Mouse (Mus musculus): ENCODE measurements around the gene Erbb4. TPM values are rescaled to one million over a fixed set of nuclear protein-coding genes. Genes with fewer than 3 reads are reported as not detected.
A peak's percentile ranks its signal among the peaks of the same experiment; 100 is the strongest.

Gene Erbb4
- polyA plus RNA-seq (2014; fragmentation: Nextera tagmentation; extraction: Ambion mirVana), result 7.0 and 8.6 TPM in 2 replicates

DNA sequence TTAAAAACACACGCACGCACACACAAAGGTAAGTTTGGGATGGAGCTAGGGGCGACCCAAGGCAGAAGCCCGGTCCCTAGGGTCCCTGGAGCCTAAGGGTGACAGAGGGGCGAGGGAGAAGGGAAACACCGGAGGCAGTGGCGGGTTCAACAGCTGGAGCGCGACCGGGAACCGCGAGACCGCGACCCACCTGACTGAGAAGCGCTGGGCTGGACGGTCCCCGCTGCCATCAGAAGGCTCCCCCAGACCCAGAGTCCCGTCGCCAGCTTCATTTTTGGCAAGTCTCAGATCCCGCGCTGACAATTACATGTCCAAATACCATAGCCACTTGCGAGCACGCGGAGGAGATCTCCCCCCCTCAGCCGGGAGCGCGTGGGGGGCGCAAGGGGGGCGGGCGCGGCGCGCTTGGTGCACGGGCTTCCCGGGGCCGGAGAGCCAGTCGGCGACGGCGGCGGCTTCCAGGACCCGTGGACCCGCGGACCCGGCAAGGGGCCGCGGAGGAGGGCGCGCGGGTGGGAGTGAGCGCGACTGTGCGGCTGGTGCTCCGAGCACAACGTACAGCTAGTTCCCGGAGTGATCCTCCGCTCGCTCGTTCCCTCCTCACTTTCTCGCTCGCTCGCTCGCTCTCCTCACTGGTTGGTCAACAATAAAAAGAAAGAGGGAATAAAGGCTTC, at the start of gene Erbb4:
Gene Erbb4, minus strand, starts transcription at position 575 of the 674 bp plus-strand sequence.
- Histone ChIP-seq H3K4me2 (peak within 1 kb of the TSS; percentile 62), H3K4me1 (ENCODE audit: control insufficient read depth, insufficient read depth, low read length) (peaks cover 11% of the 10 kb centered on the region), H3K27me3 (ENCODE audit: control insufficient read depth, insufficient read depth, low read length) (no peaks in the 10 kb centered on the region; the same call in 1 of the 2 replicates), H3K4me3 (ENCODE audit: low read depth, low read length) (peak within 1 kb of the TSS; percentile 78), H3K9ac (ENCODE audit: low read length) (peak within 1 kb of the TSS; percentile 84), H3K36me3 (ENCODE audit: control insufficient read depth, insufficient read depth, low read length) (no peaks in the 10 kb centered on the region), H3K27ac (ENCODE audit: low read depth, low read length) (peak within 1 kb of the TSS; percentile 72), H3K9me3 (ENCODE audit: control insufficient read depth, low read length) (no peaks in the 10 kb centered on the region)
- peak; percentile 13 for ATAC-seq (ENCODE audit: low FRiP score)
- DNase-seq (ENCODE audit: low spot score, missing footprints), result peak; percentile 96
- WGBS, result under 1% methylated on average over 59 of the region's 63 CpGs

DNA sequence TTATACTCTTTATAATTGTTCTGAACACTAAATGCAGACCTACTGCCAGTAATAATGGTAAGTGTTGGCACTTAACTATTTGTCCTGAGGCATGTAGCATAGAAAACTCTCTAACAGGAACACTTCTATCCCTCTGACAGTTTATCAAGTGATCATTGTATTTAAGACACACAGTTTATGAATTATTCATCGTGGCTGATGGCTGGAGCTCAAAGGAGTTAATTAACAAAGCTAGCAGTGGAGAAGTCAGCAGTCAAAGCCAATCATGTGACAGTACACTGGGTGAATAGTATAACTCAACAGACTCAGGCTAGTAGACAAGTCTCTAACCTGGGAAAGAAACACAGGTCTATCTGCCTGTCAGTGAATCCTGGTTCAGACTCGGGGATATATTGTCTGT, 49.5 kb upstream of the Erbb4 start:
- no peaks in the 10 kb centered on the region for H3K9me3 ChIP-seq (ENCODE audit: control insufficient read depth, low read length)
- ATAC-seq (ENCODE audit: low FRiP score), result peak; percentile 82
- 73% methylated on average over 2 of the region's 2 CpGs for WGBS
- H3K4me2 ChIP-seq, result no peak overlapping the region
- no peak for DNase-seq (ENCODE audit: low spot score, missing footprints)
- no peak overlapping the region for H3K27ac ChIP-seq (ENCODE audit: low read depth, low read length)
- H3K4me3 ChIP-seq (ENCODE audit: low read depth, low read length), result no peak overlapping the region
- H3K9ac ChIP-seq (ENCODE audit: low read length), result no peak overlapping the region
- no peaks in the 10 kb centered on the region for H3K36me3 ChIP-seq (ENCODE audit: control insufficient read depth, insufficient read depth, low read length)
- H3K27me3 ChIP-seq (ENCODE audit: control insufficient read depth, insufficient read depth, low read length), result no peaks in the 10 kb centered on the region
- no peaks in the 10 kb centered on the region for H3K4me1 ChIP-seq (ENCODE audit: control insufficient read depth, insufficient read depth, low read length)

DNA sequence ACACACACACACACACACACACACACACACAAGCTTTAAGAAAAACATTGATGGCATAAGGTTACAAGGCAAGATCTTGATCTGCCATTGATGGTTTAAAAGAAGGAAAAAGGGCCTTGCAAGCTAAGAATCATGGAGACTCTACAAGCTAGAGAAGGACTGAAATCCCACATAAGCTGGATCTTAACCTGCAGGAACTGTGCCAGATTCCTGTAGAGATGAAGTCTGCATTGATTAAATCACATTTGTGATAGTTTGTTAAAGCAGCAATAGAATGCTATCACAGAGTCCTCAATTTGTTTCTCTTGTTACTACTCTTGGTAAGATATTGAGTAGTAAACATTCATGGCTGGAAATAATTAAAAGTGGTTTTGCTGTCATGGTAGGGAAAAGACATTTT, 33.5 kb upstream of the Erbb4 start:
- no peaks in the 10 kb centered on the region; the same call in 1 of the 2 replicates for H3K27me3 ChIP-seq (ENCODE audit: control insufficient read depth, insufficient read depth, low read length)
- no peak overlapping the region for H3K9ac ChIP-seq (ENCODE audit: low read length)
- H3K4me1 ChIP-seq (ENCODE audit: control insufficient read depth, insufficient read depth, low read length), result no peaks in the 10 kb centered on the region
- no peak for ATAC-seq (ENCODE audit: low FRiP score)
- H3K4me3 ChIP-seq (ENCODE audit: low read depth, low read length), result no peak overlapping the region
- H3K27ac ChIP-seq (ENCODE audit: low read depth, low read length), result no peak overlapping the region
- H3K9me3 ChIP-seq (ENCODE audit: control insufficient read depth, low read length), result no peaks in the 10 kb centered on the region
- no peak for DNase-seq (ENCODE audit: low spot score, missing footprints)
- H3K36me3 ChIP-seq (ENCODE audit: control insufficient read depth, insufficient read depth, low read length), result no peaks in the 10 kb centered on the region
- no peak overlapping the region for H3K4me2 ChIP-seq

DNA sequence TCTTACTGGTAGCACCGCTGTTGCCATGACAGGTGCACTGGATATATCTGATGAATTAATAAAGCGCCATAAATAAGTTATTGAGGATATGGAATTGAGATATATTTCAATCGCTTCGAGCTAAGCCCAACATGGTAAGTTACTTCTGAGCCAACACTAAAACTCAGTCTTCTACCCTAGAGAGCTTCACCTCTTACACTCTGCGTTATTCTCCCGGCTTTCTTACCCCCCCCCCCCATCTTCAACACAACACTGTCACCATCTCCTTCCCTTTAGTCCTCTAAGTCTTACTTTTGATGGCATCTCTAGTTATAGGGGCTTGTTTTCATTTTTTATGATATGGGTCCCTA, 31.6 kb upstream of the Erbb4 start:
- DNase-seq (ENCODE audit: low spot score, missing footprints) (peak; percentile 75), ATAC-seq (ENCODE audit: low FRiP score) (no peak)
- Histone ChIP-seq H3K36me3 (ENCODE audit: control insufficient read depth, insufficient read depth, low read length) (no peaks in the 10 kb centered on the region), H3K4me3 (ENCODE audit: low read depth, low read length) (no peak overlapping the region), H3K27me3 (ENCODE audit: control insufficient read depth, insufficient read depth, low read length) (no peaks in the 10 kb centered on the region; the same call in 1 of the 2 replicates), H3K27ac (ENCODE audit: low read depth, low read length) (no peak overlapping the region), H3K4me1 (ENCODE audit: control insufficient read depth, insufficient read depth, low read length) (no peaks in the 10 kb centered on the region), H3K9ac (ENCODE audit: low read length) (no peak overlapping the region), H3K4me2 (no peak overlapping the region), H3K9me3 (ENCODE audit: control insufficient read depth, low read length) (no peaks in the 10 kb centered on the region)
- 57% methylated on average over 6 of the region's 6 CpGs for WGBS

DNA sequence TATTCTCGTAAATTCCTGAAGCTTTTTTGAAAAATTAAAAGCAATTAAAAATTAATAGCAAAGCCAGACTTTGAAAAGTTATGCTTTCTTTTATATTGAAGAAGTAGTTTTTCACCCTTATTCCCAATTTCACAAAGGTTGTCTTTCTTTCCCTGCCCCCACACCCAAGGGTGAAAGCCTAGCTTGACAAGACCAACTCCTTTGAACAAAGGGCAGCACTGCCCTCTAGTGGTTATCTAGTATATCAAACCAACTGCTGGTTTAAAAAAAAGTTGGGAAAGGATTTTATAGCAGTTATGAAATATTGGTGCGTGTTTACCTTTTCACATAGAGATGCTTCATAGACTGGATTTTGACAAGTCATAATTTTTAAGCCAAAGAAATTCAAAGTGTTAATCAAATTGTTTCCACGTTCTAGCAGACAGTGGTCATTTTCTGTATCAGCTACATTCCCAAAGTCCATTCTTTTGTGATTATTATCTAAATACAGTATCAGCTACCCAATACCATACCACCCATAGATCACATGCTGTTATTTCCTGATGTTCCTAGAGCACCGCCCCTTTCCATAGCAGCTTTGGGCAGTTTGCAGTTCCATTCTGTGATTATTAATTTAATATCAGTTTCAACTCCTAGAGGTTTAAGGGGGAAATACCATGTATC, 31.1 kb upstream of the Erbb4 start:
- no peak overlapping the region for H3K4me2 ChIP-seq
- H3K9me3 ChIP-seq (ENCODE audit: control insufficient read depth, low read length), result no peaks in the 10 kb centered on the region
- H3K36me3 ChIP-seq (ENCODE audit: control insufficient read depth, insufficient read depth, low read length), result no peaks in the 10 kb centered on the region
- no peaks in the 10 kb centered on the region; the same call in 1 of the 2 replicates for H3K27me3 ChIP-seq (ENCODE audit: control insufficient read depth, insufficient read depth, low read length)
- H3K9ac ChIP-seq (ENCODE audit: low read length), result no peak overlapping the region
- H3K4me3 ChIP-seq (ENCODE audit: low read depth, low read length), result no peak overlapping the region
- no peaks in the 10 kb centered on the region for H3K4me1 ChIP-seq (ENCODE audit: control insufficient read depth, insufficient read depth, low read length)
- H3K27ac ChIP-seq (ENCODE audit: low read depth, low read length), result no peak overlapping the region
- DNase-seq (ENCODE audit: low spot score, missing footprints) (peak; percentile 94), ATAC-seq (ENCODE audit: low FRiP score) (peak; percentile 55; the same call in 1 of the 2 replicates)
- 42% methylated on average over 4 of the region's 4 CpGs for WGBS

DNA sequence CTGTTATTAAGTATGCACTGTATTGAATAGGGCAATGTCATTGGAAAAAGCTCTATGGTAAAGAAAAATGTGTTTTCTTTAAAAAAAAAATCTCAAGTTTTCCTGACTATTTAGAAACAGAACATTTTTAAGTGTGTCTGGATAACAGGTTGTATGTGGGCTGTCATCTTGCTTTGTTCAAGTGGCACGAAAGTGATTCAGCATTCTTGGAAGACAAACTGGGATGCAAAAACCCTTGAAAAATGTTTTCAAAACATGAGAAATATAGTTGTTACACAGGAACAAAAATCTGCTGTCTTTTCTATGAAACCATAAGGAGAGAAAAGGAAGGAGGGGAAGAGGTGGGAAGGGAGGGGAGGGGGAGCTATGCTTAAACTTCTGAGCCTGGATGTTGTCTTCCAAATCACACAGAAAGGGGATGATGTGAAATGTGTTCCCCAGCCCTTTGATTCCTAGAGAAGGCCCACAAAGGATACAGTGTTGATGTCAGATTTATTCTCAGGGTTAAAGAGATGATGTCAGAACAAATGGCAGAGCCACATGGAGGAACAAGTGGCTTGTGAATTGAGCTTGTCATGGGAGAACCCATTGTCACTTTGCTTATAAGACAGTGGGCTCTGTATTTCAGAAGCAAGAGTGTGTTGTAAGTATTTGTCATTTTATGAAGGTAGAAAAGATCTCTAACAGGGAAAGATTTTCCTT, 16.4 kb upstream of the Erbb4 start:
- Histone ChIP-seq H3K4me1 (ENCODE audit: control insufficient read depth, insufficient read depth, low read length) (no peaks in the 10 kb centered on the region), H3K4me3 (ENCODE audit: low read depth, low read length) (no peak overlapping the region), H3K9ac (ENCODE audit: low read length) (no peak overlapping the region), H3K9me3 (ENCODE audit: control insufficient read depth, low read length) (no peaks in the 10 kb centered on the region), H3K27me3 (ENCODE audit: control insufficient read depth, insufficient read depth, low read length) (no peaks in the 10 kb centered on the region), H3K4me2 (no peak overlapping the region), H3K36me3 (ENCODE audit: control insufficient read depth, insufficient read depth, low read length) (no peaks in the 10 kb centered on the region), H3K27ac (ENCODE audit: low read depth, low read length) (no peak overlapping the region)
- DNase-seq (ENCODE audit: low spot score, missing footprints) (no peak), ATAC-seq (ENCODE audit: low FRiP score) (no peak)
- WGBS, result 89% methylated on average over 1 of the region's 1 CpGs

DNA sequence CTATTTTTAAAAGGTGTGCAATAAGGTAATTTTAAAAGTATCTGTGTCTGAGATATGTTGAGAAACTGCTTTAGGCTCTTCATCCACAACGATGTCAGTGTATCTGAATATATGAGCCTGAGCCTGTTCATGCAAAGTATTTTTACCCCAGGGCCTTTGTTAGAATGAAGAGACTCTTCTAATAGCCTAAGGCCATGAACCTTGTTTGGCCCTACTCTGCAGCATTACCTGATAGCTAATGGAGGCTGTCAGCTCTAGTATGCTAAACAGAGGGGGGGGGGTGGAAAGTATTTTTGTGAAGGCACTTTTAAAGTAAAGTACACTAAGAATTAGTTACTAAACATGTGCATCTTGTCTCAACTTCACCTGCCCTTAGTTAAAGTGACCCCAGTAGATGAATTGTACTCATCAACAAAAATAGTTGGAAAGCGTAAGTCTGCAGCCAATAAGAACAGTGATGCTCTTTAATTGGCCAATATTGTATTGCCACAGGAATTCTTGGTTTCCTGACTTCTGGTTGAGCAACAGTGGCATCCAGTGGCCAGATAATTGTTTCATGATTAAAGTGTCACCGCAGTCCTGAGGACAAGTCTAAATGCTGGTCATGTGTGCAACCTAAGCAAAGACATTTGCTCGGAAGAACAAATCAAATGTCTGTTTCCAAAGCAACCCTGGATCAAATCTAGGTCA, 10.5 kb upstream of the Erbb4 start:
- H3K9me3 ChIP-seq (ENCODE audit: control insufficient read depth, low read length), result no peaks in the 10 kb centered on the region
- no peak overlapping the region for H3K27ac ChIP-seq (ENCODE audit: low read depth, low read length)
- no peak overlapping the region for H3K4me2 ChIP-seq
- H3K4me3 ChIP-seq (ENCODE audit: low read depth, low read length), result no peak overlapping the region
- peak; percentile 83 for DNase-seq (ENCODE audit: low spot score, missing footprints)
- H3K36me3 ChIP-seq (ENCODE audit: control insufficient read depth, insufficient read depth, low read length), result no peaks in the 10 kb centered on the region
- no peak for ATAC-seq (ENCODE audit: low FRiP score)
- H3K27me3 ChIP-seq (ENCODE audit: control insufficient read depth, insufficient read depth, low read length), result no peaks in the 10 kb centered on the region
- no peak overlapping the region for H3K9ac ChIP-seq (ENCODE audit: low read length)
- H3K4me1 ChIP-seq (ENCODE audit: control insufficient read depth, insufficient read depth, low read length), result no peaks in the 10 kb centered on the region
- 86% methylated on average over 4 of the region's 4 CpGs for WGBS

DNA sequence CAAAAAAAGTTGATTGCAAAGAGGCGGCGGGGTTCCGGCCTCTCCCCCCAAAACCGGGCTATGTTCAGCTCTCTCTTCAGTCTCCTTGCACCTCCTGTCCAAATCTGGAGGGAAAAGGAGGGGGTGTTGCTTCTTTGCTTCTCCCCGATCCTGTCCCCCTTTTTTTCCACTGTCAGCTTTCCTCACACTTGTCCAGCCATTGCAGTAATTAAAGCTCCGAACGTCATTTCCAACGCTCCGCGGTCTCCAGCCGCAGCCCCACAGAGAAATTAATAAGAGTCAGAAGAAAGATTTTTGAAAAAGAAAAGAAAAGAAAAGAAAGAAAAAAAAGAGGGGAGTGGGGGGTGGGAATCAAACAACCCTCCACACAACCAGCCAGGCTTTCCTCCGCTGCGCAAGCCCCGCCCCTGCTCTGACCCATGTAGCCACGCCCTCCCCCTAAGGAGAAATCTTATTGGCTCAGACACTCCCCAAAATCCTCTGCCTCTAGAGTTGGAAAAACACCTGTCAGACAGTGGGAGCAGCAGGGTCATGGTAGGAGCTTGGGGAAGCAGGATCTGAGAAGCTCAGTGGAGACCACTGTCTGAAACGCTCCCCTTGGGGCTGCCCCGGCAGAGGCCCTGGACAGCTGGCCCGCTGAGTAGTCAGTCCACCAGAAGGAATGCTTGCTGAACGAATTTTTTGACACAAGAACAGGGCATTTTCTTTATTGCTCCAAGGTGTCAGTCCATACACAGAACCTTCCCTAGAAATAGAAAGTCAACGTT, 483 bp upstream of the Erbb4 start:
- ATAC-seq (ENCODE audit: low FRiP score) (peak; percentile 49), DNase-seq (ENCODE audit: low spot score, missing footprints) (peak; percentile 94)
- H3K27ac ChIP-seq (ENCODE audit: low read depth, low read length), result no peak overlapping the region
- H3K9ac ChIP-seq (ENCODE audit: low read length), result peak overlapping the region; percentile 84
- WGBS, result 3% methylated on average over 20 of the region's 20 CpGs
- no peaks in the 10 kb centered on the region for H3K36me3 ChIP-seq (ENCODE audit: control insufficient read depth, insufficient read depth, low read length)
- peak overlapping the region; percentile 62 for H3K4me2 ChIP-seq
- peaks cover 7% of the 10 kb centered on the region for H3K4me1 ChIP-seq (ENCODE audit: control insufficient read depth, insufficient read depth, low read length)
- H3K4me3 ChIP-seq (ENCODE audit: low read depth, low read length), result peak overlapping the region; percentile 78
- H3K27me3 ChIP-seq (ENCODE audit: control insufficient read depth, insufficient read depth, low read length), result no peaks in the 10 kb centered on the region; the same call in 1 of the 2 replicates
- H3K9me3 ChIP-seq (ENCODE audit: control insufficient read depth, low read length), result no peaks in the 10 kb centered on the region

Measured in midbrain, embryonic 11.5 days (tissue).